Mouse (Mus musculus) myocyte (in vitro differentiated cells): ENCODE measurements around the gene Chmp5. TPM values are rescaled to one million over a fixed set of nuclear protein-coding genes. Genes with fewer than 3 reads are reported as not detected.

ENCODE experiments used
- H3K27me3 ChIP-seq: one replicate; pipeline ENCODE4 v1.6.1; 2011; ENCODE audit not compliant: control insufficient read depth, insufficient read depth, insufficient read length
- H3K36me3 ChIP-seq: one replicate; pipeline ENCODE4 v1.6.1; 2011; ENCODE audit not compliant: control insufficient read depth, insufficient read depth
- H3K4me2 ChIP-seq: one replicate; pipeline ENCODE4 v1.6.1; 2011; ENCODE audit warnings: low read depth, control low read depth
- H3K4me3 ChIP-seq: one replicate; pipeline ENCODE4 v1.5.1; 2011; ENCODE audit warnings: mild to moderate bottlenecking, control low read depth, moderate library complexity
- H3K79me2 ChIP-seq: one replicate; pipeline ENCODE4 v1.6.1; 2011; ENCODE audit not compliant: control insufficient read depth, insufficient read depth
- H3ac ChIP-seq: one replicate; pipeline ENCODE4 v1.6.1; 2011; ENCODE audit not compliant: control insufficient read depth, insufficient read length
- CEBPB ChIP-seq: IDR thresholded peaks from 2 replicates; pipeline ENCODE4 v1.6.1; 2011; ENCODE audit warnings: mild to moderate bottlenecking, moderate library complexity; ENCODE audit not compliant: poor library complexity, insufficient read depth, severe bottlenecking
- E2F4 ChIP-seq: IDR thresholded peaks from one replicate; pipeline ENCODE4 v1.6.1; 2011; ENCODE audit warnings: mild to moderate bottlenecking, control low read depth, moderate library complexity; ENCODE audit not compliant: insufficient read depth
- MAX ChIP-seq: IDR thresholded peaks from one replicate; pipeline ENCODE4 v1.6.1; 2011; ENCODE audit warnings: low read depth, mild to moderate bottlenecking, control low read depth
- MYOD1 ChIP-seq, 3 experiments: IDR thresholded peaks; one replicate each; pipeline ENCODE4 v1.6.1; 2011; ENCODE audit warnings: control low read depth in 2 of 3, low read depth in 2 of 3, mild to moderate bottlenecking in 2 of 3, moderate library complexity in 1 of 3; ENCODE audit not compliant: insufficient read length in 2 of 3, control insufficient read depth in 1 of 3
- MYOG ChIP-seq, 3 experiments: IDR thresholded peaks; one replicate each; pipeline ENCODE4 v1.6.1; 2011; ENCODE audit warnings: control low read depth in 2 of 3, low read depth in 2 of 3, mild to moderate bottlenecking in 2 of 3; ENCODE audit not compliant: insufficient read length in 2 of 3, control insufficient read depth in 1 of 3, insufficient read depth in 1 of 3
- POLR2A ChIP-seq: IDR thresholded peaks from one replicate; pipeline ENCODE4 v1.6.1; 2011; ENCODE audit warnings: low read depth, mild to moderate bottlenecking, control low read depth, moderate library complexity; ENCODE audit not compliant: insufficient read length
- POLR2AphosphoS2 ChIP-seq: IDR thresholded peaks from one replicate; pipeline ENCODE4 v1.6.1; 2011; ENCODE audit warnings: low read depth, control low read depth; ENCODE audit not compliant: insufficient read length
- REST ChIP-seq: IDR thresholded peaks from one replicate; pipeline ENCODE4 v1.6.1; 2011; ENCODE audit warnings: mild to moderate bottlenecking, control low read depth, moderate library complexity; ENCODE audit not compliant: insufficient read depth, insufficient read length
- SRF ChIP-seq: IDR thresholded peaks from one replicate; pipeline ENCODE4 v1.6.1; 2011; ENCODE audit warnings: low read depth; ENCODE audit not compliant: control insufficient read depth, insufficient read length
- TCF12 ChIP-seq: IDR thresholded peaks from one replicate; pipeline ENCODE4 v1.6.1; 2011; ENCODE audit warnings: mild to moderate bottlenecking, control low read depth; ENCODE audit not compliant: poor library complexity, insufficient read depth, severe bottlenecking
- TCF3 ChIP-seq: IDR thresholded peaks from one replicate; pipeline ENCODE4 v1.6.1; 2011; ENCODE audit warnings: low read depth, control low read depth; ENCODE audit not compliant: insufficient read length
- USF1 ChIP-seq: IDR thresholded peaks from one replicate; pipeline ENCODE4 v1.6.1; 2011; ENCODE audit warnings: low read depth, mild to moderate bottlenecking, control low read depth, moderate library complexity
- polyA plus RNA-seq: library from polyadenylated mRNA; unstranded; fragments of >200 nt; fragmentation: generic; extraction: Trizol; gene quantifications from one replicate; pipeline ENCODE4 v1.2.1, GENCODE M21; 2012; ENCODE audit warnings: missing spikeins

Chmp5 gene
- polyA plus RNA-seq, 1 experiment, result 62.2 TPM

- H3K4me3 ChIP-seq, result no peak overlapping the region
- TF ChIP-seq CEBPB (no peak), REST (no peak), MYOG (IDR thresholded peaks at IDR 0.05; ENCODE audit: control insufficient read depth in 1 of 3, insufficient read depth in 1 of 3, insufficient read length in 2 of 3, low read depth in 2 of 3) (no peak), MAX (no peak), E2F4 (no peak), POLR2AphosphoS2 (no peak), USF1 (no peak), TCF3 (no peak), MYOD1 (IDR thresholded peaks at IDR 0.05; ENCODE audit: control insufficient read depth in 1 of 3, insufficient read length in 2 of 3, low read depth in 2 of 3) (no peak), SRF (no peak), POLR2A (no peak)
- H3K4me2 ChIP-seq, result no peak overlapping the region
- H3K27me3 ChIP-seq, result no peaks in the 10 kb centered on the region
- H3K79me2 ChIP-seq, result no peaks in the 10 kb centered on the region
- H3K36me3 ChIP-seq, result peaks cover 76% of the 10 kb centered on the region
- no peak overlapping the region for H3ac ChIP-seq
These were observed 41.4 kb downstream of the Chmp5 start for GRCm38 (mm10) chr4:40989633-40990032.

- H3K36me3 ChIP-seq, result peaks cover 81% of the 10 kb centered on the region
- no peaks in the 10 kb centered on the region for H3K79me2 ChIP-seq
- no peak overlapping the region for H3ac ChIP-seq
- TF ChIP-seq TCF12 (no peak), TCF3 (no peak), SRF (no peak), POLR2AphosphoS2 (no peak), MYOD1 (IDR thresholded peaks at IDR 0.05; ENCODE audit: control insufficient read depth in 1 of 3, insufficient read length in 2 of 3, low read depth in 2 of 3) (no peak), MYOG (IDR thresholded peaks at IDR 0.05; ENCODE audit: control insufficient read depth in 1 of 3, insufficient read depth in 1 of 3, insufficient read length in 2 of 3, low read depth in 2 of 3) (no peak), USF1 (no peak), POLR2A (no peak), E2F4 (no peak), REST (no peak), MAX (no peak), CEBPB (no peak)
- no peak overlapping the region for H3K4me3 ChIP-seq
- no peak overlapping the region for H3K4me2 ChIP-seq
- H3K27me3 ChIP-seq, result no peaks in the 10 kb centered on the region
These were observed 48.1 kb downstream of the Chmp5 start for GRCm38 (mm10) chr4:40996302-40996701.

- no peak for TF ChIP-seq E2F4
- no peak for TF ChIP-seq REST
- TF ChIP-seq USF1, result no peak
- TF ChIP-seq MYOG (IDR thresholded peaks at IDR 0.05; ENCODE audit: control insufficient read depth in 1 of 3, insufficient read depth in 1 of 3, insufficient read length in 2 of 3, low read depth in 2 of 3), result no peak
- TF ChIP-seq POLR2AphosphoS2, result no peak
- no peak for TF ChIP-seq TCF12
- TF ChIP-seq POLR2A, result no peak
- no peak for TF ChIP-seq MYOD1 (IDR thresholded peaks at IDR 0.05; ENCODE audit: control insufficient read depth in 1 of 3, insufficient read length in 2 of 3, low read depth in 2 of 3)
- TF ChIP-seq MAX, result no peak
- TF ChIP-seq CEBPB, result no peak
- TF ChIP-seq TCF3, result no peak
- no peak for TF ChIP-seq SRF
- H3K79me2 ChIP-seq, result no peaks in the 10 kb centered on the region
- H3K4me3 ChIP-seq, result no peak overlapping the region
- H3ac ChIP-seq, result no peak overlapping the region
- H3K27me3 ChIP-seq, result no peaks in the 10 kb centered on the region
- H3K4me2 ChIP-seq, result no peak overlapping the region
- peaks cover 84% of the 10 kb centered on the region for H3K36me3 ChIP-seq
These were observed 49.7 kb downstream of the Chmp5 start for GRCm38 (mm10) chr4:40997916-40998315.

- TF ChIP-seq POLR2AphosphoS2, result no peak
- no peak for TF ChIP-seq MYOD1 (IDR thresholded peaks at IDR 0.05; ENCODE audit: control insufficient read depth in 1 of 3, insufficient read length in 2 of 3, low read depth in 2 of 3)
- no peak for TF ChIP-seq MYOG (IDR thresholded peaks at IDR 0.05; ENCODE audit: control insufficient read depth in 1 of 3, insufficient read depth in 1 of 3, insufficient read length in 2 of 3, low read depth in 2 of 3)
- no peak for TF ChIP-seq TCF12
- TF ChIP-seq E2F4, result no peak
- TF ChIP-seq USF1, result no peak
- TF ChIP-seq REST, result no peak
- no peak for TF ChIP-seq SRF
- TF ChIP-seq TCF3, result no peak
- TF ChIP-seq POLR2A, result no peak
- no peak for TF ChIP-seq CEBPB
- TF ChIP-seq MAX, result no peak
- H3K4me2 ChIP-seq, result no peak overlapping the region
- H3ac ChIP-seq, result no peak overlapping the region
- H3K4me3 ChIP-seq, result no peak overlapping the region
- H3K79me2 ChIP-seq, result no peaks in the 10 kb centered on the region
- peaks cover 86% of the 10 kb centered on the region for H3K36me3 ChIP-seq
- H3K27me3 ChIP-seq, result no peaks in the 10 kb centered on the region
These were observed 52.1 kb downstream of the Chmp5 start for GRCm38 (mm10) chr4:41000271-41000670.
